Mouse (Mus musculus) embryonic facial prominence, embryonic 11.5 days (tissue): ENCODE measurements around the gene Cyren. TPM values are rescaled to one million over a fixed set of nuclear protein-coding genes. Genes with fewer than 3 reads are reported as not detected.

ENCODE experiments used
- ATAC-seq: fragments of 200-750 bp; cut with Nextera tagmentation; replicated peaks from 2 replicates; pipeline ENCODE4 v1.8.0; 2017; ENCODE audit warnings: low read depth; ENCODE audit not compliant: insufficient number of reproducible peaks, low FRiP score, low TSS enrichment
- DNase-seq: peaks from one replicate; pipeline ENCODE4 v3.0.0-alpha.2; 2015; ENCODE audit warnings: low spot score
- H3K27ac ChIP-seq: fragments of 300-500 bp; sonication (generic); replicated peaks from 2 replicates; pipeline ENCODE4 v1.5.1; 2014; ENCODE audit warnings: mild to moderate bottlenecking, low read depth, low read length, control low read depth
- H3K27me3 ChIP-seq: fragments of 300-500 bp; sonication (generic); 2 replicates; pipeline ENCODE4 v1.6.1; 2014; ENCODE audit warnings: mild to moderate bottlenecking, low read length, moderate library complexity, mixed read lengths; ENCODE audit not compliant: control insufficient read depth, insufficient read depth
- H3K36me3 ChIP-seq: fragments of 300-500 bp; sonication (generic); replicated peaks from 2 replicates; pipeline ENCODE4 v1.6.1; 2014; ENCODE audit warnings: low read depth, mild to moderate bottlenecking, low read length, moderate library complexity, mixed read lengths; ENCODE audit not compliant: control insufficient read depth, insufficient read depth
- H3K4me1 ChIP-seq: fragments of 300-500 bp; sonication (generic); 2 replicates; pipeline ENCODE4 v1.6.1; 2014; ENCODE audit warnings: low read length, mixed read lengths; ENCODE audit not compliant: control insufficient read depth, insufficient read depth
- H3K4me2 ChIP-seq: fragments of 300-500 bp; sonication (generic); 2 replicates; pipeline ENCODE4 v1.6.1; 2014; ENCODE audit warnings: low read depth, mild to moderate bottlenecking, control low read depth, low read length, moderate library complexity
- H3K4me3 ChIP-seq: fragments of 300-500 bp; sonication (generic); 2 replicates; pipeline ENCODE4 v1.5.1; 2014; ENCODE audit warnings: low read depth, low read length, control low read depth
- H3K9ac ChIP-seq: fragments of 300-500 bp; sonication (generic); replicated peaks from 2 replicates; pipeline ENCODE4 v1.6.1; 2014; ENCODE audit warnings: mild to moderate bottlenecking, control low read depth, low read length
- H3K9me3 ChIP-seq: fragments of 300-500 bp; sonication (generic); replicated peaks from 2 replicates; pipeline ENCODE4 v1.6.1; 2016; ENCODE audit warnings: mild to moderate bottlenecking, low read length, inconsistent platforms, mixed read lengths; ENCODE audit not compliant: control insufficient read depth
- WGBS: fragments of 180-500 bp; shearing (Covaris S2); extraction: QIAGEN DNeasy Blood & Tissue Kit; methylation state at CpG from one replicate; pipeline ENCODE4 v1.1.7; 2014; 5-methylcytosine and 5-hydroxymethylcytosine counted together
- polyA plus RNA-seq: library from polyadenylated mRNA; unstranded; fragments of >200 nt; fragmentation: Nextera tagmentation; extraction: Ambion mirVana; gene quantifications from 2 replicates; pipeline ENCODE4 v1.2.1, GENCODE M21; 2014

The Cyren gene
- polyA plus RNA-seq, 1 experiment from 2014 or later: 10.9 TPM

GRCm38 (mm10) chr6:34875966-34876834, 1.7 kb downstream of the Cyren start:
- 56% methylated on average over 12 of the region's 12 CpGs for WGBS

GRCm38 (mm10) chr6:34875268-34875761, 2.5 kb downstream of the Cyren start:
- DNase-seq (no peak), ATAC-seq (no peak)
- Histone ChIP-seq H3K9me3 (no peaks in the 10 kb centered on the region), H3K36me3 (no peaks in the 10 kb centered on the region), H3K27ac (no peak overlapping the region), H3K4me2 (no peak overlapping the region), H3K9ac (no peak overlapping the region; the same call in 1 of the 2 replicates), H3K4me1 (no peaks in the 10 kb centered on the region; the same call in 1 of the 2 replicates), H3K4me3 (no peak overlapping the region), H3K27me3 (no peaks in the 10 kb centered on the region)
- WGBS: 88% methylated on average over 15 of the region's 15 CpGs

More at GRCm38 (mm10) chr6:34875966-34876834, 1.7 kb downstream of the Cyren start:
- Histone ChIP-seq H3K36me3 (no peaks in the 10 kb centered on the region), H3K27me3 (no peaks in the 10 kb centered on the region), H3K4me1 (no peaks in the 10 kb centered on the region; the same call in 1 of the 2 replicates), H3K4me3 (no peak overlapping the region), H3K9ac (no peak overlapping the region; the same call in none of the 2 replicates), H3K9me3 (no peaks in the 10 kb centered on the region), H3K27ac (no peak overlapping the region), H3K4me2 (no peak overlapping the region)
- no peak for DNase-seq
- ATAC-seq: no peak

GRCm38 (mm10) chr6:34874101-34874921, 3.5 kb downstream of the Cyren start:
- H3K9ac ChIP-seq: 0 out of 2 replicates have a peak overlapping the region, but pooled peaks have one; percentile 9
- H3K4me2 ChIP-seq: no peak overlapping the region
- DNase-seq (no peak), ATAC-seq (no peak)
- H3K36me3 ChIP-seq: no peaks in the 10 kb centered on the region
- H3K4me3 ChIP-seq: no peak overlapping the region
- H3K27ac ChIP-seq: no peak overlapping the region
- H3K4me1 ChIP-seq: no peaks in the 10 kb centered on the region; the same call in 1 of the 2 replicates
- 45% methylated on average over 21 of the region's 21 CpGs for WGBS
- H3K27me3 ChIP-seq: no peaks in the 10 kb centered on the region
- no peaks in the 10 kb centered on the region for H3K9me3 ChIP-seq

GRCm38 (mm10) chr6:34872871-34873270, 5.0 kb downstream of the Cyren start:
- no peak overlapping the region for H3K9ac ChIP-seq
- ATAC-seq (no peak), DNase-seq (no peak)
- H3K27me3 ChIP-seq: no peaks in the 10 kb centered on the region
- WGBS: 87% methylated on average over 10 of the region's 10 CpGs
- no peak overlapping the region for H3K27ac ChIP-seq
- no peak overlapping the region for H3K4me2 ChIP-seq
- H3K36me3 ChIP-seq: no peaks in the 10 kb centered on the region
- no peak overlapping the region for H3K4me3 ChIP-seq
- no peaks in the 10 kb centered on the region for H3K9me3 ChIP-seq
- no peaks in the 10 kb centered on the region for H3K4me1 ChIP-seq

- Histone ChIP-seq H3K9me3 (no peaks in the 10 kb centered on the region), H3K4me3 (no peak overlapping the region), H3K36me3 (no peaks in the 10 kb centered on the region), H3K4me2 (no peak overlapping the region), H3K9ac (no peak overlapping the region), H3K4me1 (no peaks in the 10 kb centered on the region), H3K27me3 (no peaks in the 10 kb centered on the region), H3K27ac (no peak overlapping the region)
- DNase-seq: no peak
- WGBS: 91% methylated on average over 7 of the region's 7 CpGs
- no peak for ATAC-seq
These were observed 5.9 kb downstream of the Cyren start for GRCm38 (mm10) chr6:34871929-34872328.

GRCm38 (mm10) chr6:34870724-34871123, 7.1 kb downstream of the Cyren start:
- 76% methylated on average over 5 of the region's 5 CpGs for WGBS
- DNase-seq (no peak), ATAC-seq (no peak)
- no peaks in the 10 kb centered on the region for H3K36me3 ChIP-seq
- H3K27me3 ChIP-seq: no peaks in the 10 kb centered on the region
- H3K4me1 ChIP-seq: no peaks in the 10 kb centered on the region
- H3K9me3 ChIP-seq: no peaks in the 10 kb centered on the region
- no peak overlapping the region for H3K4me3 ChIP-seq
- H3K27ac ChIP-seq: no peak overlapping the region
- H3K9ac ChIP-seq: no peak overlapping the region
- no peak overlapping the region for H3K4me2 ChIP-seq

- Histone ChIP-seq H3K9me3 (no peaks in the 10 kb centered on the region), H3K4me1 (no peaks in the 10 kb centered on the region), H3K27me3 (no peaks in the 10 kb centered on the region), H3K36me3 (no peaks in the 10 kb centered on the region), H3K27ac (0 out of 2 replicates have a peak overlapping the region, but pooled peaks have one; percentile 35), H3K4me2 (no peak overlapping the region), H3K9ac (no peak overlapping the region), H3K4me3 (no peak overlapping the region)
- 75% methylated on average over 5 of the region's 5 CpGs for WGBS
- ATAC-seq (no peak), DNase-seq (no peak)
These were observed 7.7 kb downstream of the Cyren start for GRCm38 (mm10) chr6:34870136-34870535.
